Mouse (Mus musculus) bone marrow macrophage, adult 2 months (primary cell): ENCODE measurements around the gene Cnpy1.

Experiments used
- CTCF ChIP-seq: IDR thresholded peaks from 2 replicates; pipeline ENCODE4 v1.5.1; 2012; ENCODE audit warnings: low read depth, mild to moderate bottlenecking, low read length, moderate library complexity
- POLR2A ChIP-seq: IDR thresholded peaks from 2 replicates; pipeline ENCODE4 v1.6.1; 2012; ENCODE audit warnings: mild to moderate bottlenecking, low read depth, low read length, borderline replicate concordance

- TF ChIP-seq POLR2A (no peak), CTCF (no peak)
Measured at GRCm38 (mm10) chr5:28236098-28236497, 9.5 kb downstream of the Cnpy1 start.
